Mouse (Mus musculus) heart, postnatal 14 days (tissue): ENCODE measurements around the gene Olfr1174-ps. TPM values are rescaled to one million over a fixed set of nuclear protein-coding genes. Genes with fewer than 3 reads are reported as not detected.

ENCODE experiments used
- DNase-seq, 2 experiments: peaks; one replicate each; pipeline ENCODE4 v3.0.0; 2021 to 2022
- intact Hi-C: fragments of 180-260 bp; cut with DNase I; formaldehyde crosslinking; loops from one replicate; pipeline ENCODE4 v1.15.1; 2025
- long read RNA-seq, 2 experiments: library from polyadenylated mRNA; stranded (forward); transcript quantifications; one replicate each; pipeline ENCODE4 v2.0.0; 2021
- total RNA-seq, 2 experiments: library from RNA; stranded (reverse); gene quantifications; 2 replicates each; pipeline ENCODE4 v1.2.3; 2021

Olfr1174-ps gene
- total RNA-seq, result not detected
- long read RNA-seq, experiment 1, result 0 reads
- long read RNA-seq, experiment 2, result 0 reads

- intact Hi-C loops, result no loop called here
- no peak for DNase-seq
Measured at GRCm38 (mm10) chr2:88315035-88315434, at the start of gene Olfr1174-ps. Gene Olfr1174-ps, minus strand, starts transcription at chr2:88315135.

GRCm38 (mm10) chr2:88356304-88356703 is 41.4 kb upstream of the Olfr1174-ps start:
- no peak for DNase-seq
- intact Hi-C loops, result no loop called here

DNA sequence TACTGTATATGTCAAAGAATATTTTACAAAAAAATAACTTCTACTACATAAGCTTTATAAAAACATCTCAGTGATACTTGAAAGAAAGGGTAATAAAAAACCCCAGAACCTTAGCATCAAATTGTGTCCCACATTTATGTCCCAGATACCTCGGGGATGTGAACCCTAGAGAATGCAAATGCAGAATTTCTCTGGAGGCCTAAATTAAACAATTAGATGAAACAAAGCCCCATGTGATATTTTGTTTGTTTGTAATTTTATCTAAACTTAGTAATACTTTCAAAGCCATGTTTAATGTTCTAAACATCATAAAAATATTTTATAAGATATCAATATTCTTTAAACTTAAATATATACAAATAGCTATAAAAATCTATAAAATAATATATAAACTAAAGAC is 31.5 kb upstream of the Olfr1174-ps start, which contains the start of gene Olfr1177-ps:
Olfr1177-ps (minus strand) TSS at position 101 of the 400 bp plus-strand sequence.
- DNase-seq, result no peak
- intact Hi-C loops, result no loop called here

DNA sequence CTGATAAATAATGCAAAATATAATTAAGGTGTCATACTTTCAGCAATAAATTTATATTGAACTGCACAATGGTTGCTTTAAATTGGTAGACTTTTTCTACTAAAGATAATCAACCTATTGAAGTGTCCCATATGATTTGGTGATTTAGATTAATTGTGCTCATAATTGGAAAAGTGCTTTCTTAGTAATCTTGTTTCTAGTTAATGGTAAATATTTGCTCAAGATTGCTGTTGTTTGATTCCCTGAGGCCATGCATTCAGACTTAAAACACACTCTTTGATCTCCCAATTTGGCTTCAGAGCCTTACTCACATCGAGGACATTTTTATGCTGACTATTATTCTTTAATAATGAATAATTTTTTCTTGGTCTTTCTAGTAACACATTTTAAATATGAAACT is 21.5 kb upstream of the Olfr1174-ps start, which contains the start of gene Olfr1176:
Olfr1176 (plus strand) TSS at position 301 of the 400 bp plus-strand sequence.
- intact Hi-C loops, result no loop called here
- no peak for DNase-seq

GRCm38 (mm10) chr2:88327115-88327514 is 12.2 kb upstream of the Olfr1174-ps start, which contains the start of gene Olfr1175-ps:
Gene Olfr1175-ps, minus strand, starts transcription at chr2:88327215.
- DNase-seq, result no peak
- intact Hi-C loops, result no loop called here

- intact Hi-C loops, result no loop called here
Measured at GRCm38 (mm10) chr2:88279775-88280174, 35.2 kb downstream of the Olfr1174-ps start, which contains the start of gene Olfr1173. Gene Olfr1173, minus strand, starts transcription at chr2:88279875.

More at GRCm38 (mm10) chr2:88279775-88280174, 35.2 kb downstream of the Olfr1174-ps start, which contains the start of gene Olfr1173:
- no peak for DNase-seq

Other genes with a start within 250 kb of the Olfr1174-ps start
- not detected for gene Olfr1163, start 243.3 kb downstream of the Olfr1174-ps start, total RNA-seq
- not detected for gene Olfr1164, start 221.2 kb downstream of the Olfr1174-ps start, total RNA-seq
- gene Olfr1166, start 186.9 kb downstream of the Olfr1174-ps start, total RNA-seq, result not detected
- gene Olfr1167, start 159.9 kb downstream of the Olfr1174-ps start, total RNA-seq, result not detected
- gene Olfr1168, start 133.3 kb downstream of the Olfr1174-ps start, total RNA-seq, result not detected
- not detected for gene Olfr1170, start 86.8 kb downstream of the Olfr1174-ps start, total RNA-seq
- gene Olfr1173, start 35.3 kb downstream of the Olfr1174-ps start, total RNA-seq, result not detected
- gene Olfr1175-ps, start 12.1 kb upstream of the Olfr1174-ps start, total RNA-seq, result not detected
- gene Olfr1176, start 21.6 kb upstream of the Olfr1174-ps start, total RNA-seq, result not detected
- gene Olfr1177-ps, start 31.4 kb upstream of the Olfr1174-ps start, total RNA-seq, result not detected
- not detected for gene Olfr1178, start 71.9 kb upstream of the Olfr1174-ps start, total RNA-seq
- not detected for gene Olfr1179, start 91.3 kb upstream of the Olfr1174-ps start, total RNA-seq
- gene Olfr1180, start 104.0 kb upstream of the Olfr1174-ps start, total RNA-seq, result not detected
- not detected for gene Olfr1181, start 111.0 kb upstream of the Olfr1174-ps start, total RNA-seq
- gene Gm13757, start 134.0 kb upstream of the Olfr1174-ps start, total RNA-seq, result not detected
- gene Olfr1183, start 139.7 kb upstream of the Olfr1174-ps start, total RNA-seq, result not detected
- gene Olfr1184, start 168.5 kb upstream of the Olfr1174-ps start, total RNA-seq, result not detected
- not detected for gene Olfr1185-ps1, start 178.2 kb upstream of the Olfr1174-ps start, total RNA-seq
- gene Olfr1186, start 203.4 kb upstream of the Olfr1174-ps start, total RNA-seq, result not detected
- not detected for gene Olfr1188, start 241.8 kb upstream of the Olfr1174-ps start, total RNA-seq